Mouse (Mus musculus) forebrain, embryonic 11.5 days (tissue): Measurements from ENCODE around the gene Ncoa5. TPM values are rescaled to one million over a fixed set of nuclear protein-coding genes. Genes with fewer than 3 reads are reported as not detected.
A peak's percentile ranks its signal among the peaks of the same experiment; 100 is the strongest.

Source experiments
- ATAC-seq: fragments of 200-750 bp; cut with Nextera tagmentation; replicated peaks from 2 replicates; pipeline ENCODE4 v1.8.0; 2017; ENCODE audit warnings: moderate TSS enrichment; ENCODE audit not compliant: low FRiP score
- DNase-seq: peaks from one replicate; pipeline ENCODE4 v3.0.0-alpha.2; 2017; ENCODE audit warnings: low spot score
- H3K27ac ChIP-seq: fragments of 300-500 bp; sonication (generic); 2 replicates; pipeline ENCODE4 v1.5.1; 2014; ENCODE audit warnings: low read depth, low read length
- H3K27me3 ChIP-seq: fragments of 300-500 bp; sonication (generic); 2 replicates; pipeline ENCODE4 v1.6.1; 2014; ENCODE audit warnings: mild to moderate bottlenecking, low read length, mixed read lengths; ENCODE audit not compliant: control insufficient read depth, insufficient read depth
- H3K36me3 ChIP-seq: fragments of 300-500 bp; sonication (generic); 2 replicates; pipeline ENCODE4 v1.6.1; 2014; ENCODE audit warnings: mild to moderate bottlenecking, low read length, moderate library complexity, mixed read lengths; ENCODE audit not compliant: control insufficient read depth, insufficient read depth
- H3K4me1 ChIP-seq: fragments of 300-500 bp; sonication (generic); replicated peaks from 2 replicates; pipeline ENCODE4 v1.6.1; 2014; ENCODE audit warnings: low read length, mixed read lengths; ENCODE audit not compliant: control insufficient read depth, insufficient read depth
- H3K4me2 ChIP-seq: fragments of 300-500 bp; sonication (generic); 2 replicates; pipeline ENCODE4 v1.6.1; 2014; ENCODE audit warnings: low read depth, mild to moderate bottlenecking, low read length, moderate library complexity, mixed read lengths; ENCODE audit not compliant: severe bottlenecking
- H3K4me3 ChIP-seq: fragments of 300-500 bp; sonication (generic); 2 replicates; pipeline ENCODE4 v1.5.1; 2014; ENCODE audit warnings: low read depth, low read length
- H3K9ac ChIP-seq: fragments of 300-500 bp; sonication (generic); 2 replicates; pipeline ENCODE4 v1.6.1; 2014; ENCODE audit warnings: low read length
- H3K9me3 ChIP-seq: fragments of 300-500 bp; sonication (generic); 2 replicates; pipeline ENCODE4 v1.6.1; 2016; ENCODE audit warnings: low read length, mixed read lengths; ENCODE audit not compliant: control insufficient read depth
- WGBS: fragments of 180-500 bp; shearing (Covaris S2); extraction: QIAGEN DNeasy Blood & Tissue Kit; methylation state at CpG from one replicate; pipeline ENCODE4 v1.1.7; 2014; 5-methylcytosine and 5-hydroxymethylcytosine counted together
- polyA plus RNA-seq: library from polyadenylated mRNA; unstranded; fragments of >200 nt; fragmentation: Nextera tagmentation; extraction: Ambion mirVana; gene quantifications from 2 replicates; pipeline ENCODE4 v1.2.1, GENCODE M21; 2014

Gene Ncoa5
- polyA plus RNA-seq, 1 experiment from 2014 or later: 113 TPM

- H3K4me3 ChIP-seq: no peak overlapping the region
- no peaks in the 10 kb centered on the region for H3K36me3 ChIP-seq
- no peak for DNase-seq
- no peak overlapping the region for H3K4me2 ChIP-seq
- WGBS: 88% methylated on average over 6 of the region's 6 CpGs
- no peak overlapping the region for H3K9ac ChIP-seq
- no peaks in the 10 kb centered on the region for H3K9me3 ChIP-seq
- H3K4me1 ChIP-seq: peaks cover 4% of the 10 kb centered on the region; the same call in 1 of the 2 replicates
- H3K27ac ChIP-seq: no peak overlapping the region
- ATAC-seq: no peak
- peaks cover 15% of the 10 kb centered on the region for H3K27me3 ChIP-seq
These were observed 59.1 kb downstream of the Ncoa5 start for GRCm38 (mm10) chr2:164975611-164976010.

- no peaks in the 10 kb centered on the region for H3K9me3 ChIP-seq
- no peak overlapping the region for H3K4me2 ChIP-seq
- no peaks in the 10 kb centered on the region for H3K36me3 ChIP-seq
- H3K27me3 ChIP-seq: peaks cover 44% of the 10 kb centered on the region
- H3K4me3 ChIP-seq: no peak overlapping the region
- H3K27ac ChIP-seq: no peak overlapping the region
- peaks cover 13% of the 10 kb centered on the region for H3K4me1 ChIP-seq
- DNase-seq (no peak), ATAC-seq (no peak)
- no peak overlapping the region for H3K9ac ChIP-seq
- WGBS: 84% methylated on average over 5 of the region's 5 CpGs
These were observed 62.0 kb downstream of the Ncoa5 start for GRCm38 (mm10) chr2:164972646-164973045.

- peak; percentile 79 for DNase-seq
- WGBS: under 1% methylated on average over 41 of the region's 42 CpGs
- peak overlapping the region; percentile 22 for H3K4me3 ChIP-seq
- ATAC-seq: peak; percentile 60
- H3K4me1 ChIP-seq: peaks cover 14% of the 10 kb centered on the region
- peak overlapping the region; percentile 53 for H3K4me2 ChIP-seq
- peaks cover 58% of the 10 kb centered on the region for H3K27me3 ChIP-seq
- no peak overlapping the region for H3K27ac ChIP-seq
- H3K9me3 ChIP-seq: no peaks in the 10 kb centered on the region
- H3K9ac ChIP-seq: no peak overlapping the region
- H3K36me3 ChIP-seq: no peaks in the 10 kb centered on the region
These were observed 64.0 kb downstream of the Ncoa5 start for GRCm38 (mm10) chr2:164970631-164971196.

- no peak for ATAC-seq
- Histone ChIP-seq H3K9me3 (no peaks in the 10 kb centered on the region), H3K27ac (no peak overlapping the region), H3K4me1 (peaks cover 21% of the 10 kb centered on the region), H3K9ac (no peak overlapping the region), H3K36me3 (no peaks in the 10 kb centered on the region), H3K4me3 (no peak overlapping the region), H3K27me3 (peaks cover 58% of the 10 kb centered on the region), H3K4me2 (no peak overlapping the region)
- DNase-seq: no peak
- WGBS: 1% methylated on average over 21 of the region's 21 CpGs
These were observed 65.3 kb downstream of the Ncoa5 start for GRCm38 (mm10) chr2:164969348-164969781.

- no peaks in the 10 kb centered on the region for H3K36me3 ChIP-seq
- H3K4me3 ChIP-seq: peak overlapping the region; percentile 26
- no peaks in the 10 kb centered on the region for H3K9me3 ChIP-seq
- DNase-seq (peak; percentile 87), ATAC-seq (peak; percentile 34; the same call in 1 of the 2 replicates)
- H3K4me2 ChIP-seq: peak overlapping the region; percentile 63
- no peak overlapping the region; the same call in 1 of the 2 replicates for H3K9ac ChIP-seq
- peaks cover 23% of the 10 kb centered on the region for H3K4me1 ChIP-seq
- H3K27me3 ChIP-seq: peaks cover 58% of the 10 kb centered on the region
- H3K27ac ChIP-seq: no peak overlapping the region
- 0% methylated on average over 26 of the region's 29 CpGs for WGBS
These were observed 66.2 kb downstream of the Ncoa5 start for GRCm38 (mm10) chr2:164968451-164968851.

GRCm38 (mm10) chr2:164967761-164968440, 66.8 kb downstream of the Ncoa5 start:
- peaks cover 58% of the 10 kb centered on the region for H3K27me3 ChIP-seq
- WGBS: 1% methylated on average over 63 of the region's 65 CpGs

GRCm38 (mm10) chr2:164967193-164967592, 67.5 kb downstream of the Ncoa5 start:
- H3K4me1 ChIP-seq: peaks cover 23% of the 10 kb centered on the region
- DNase-seq (peak; percentile 54), ATAC-seq (no peak)
- H3K27ac ChIP-seq: no peak overlapping the region
- H3K9me3 ChIP-seq: no peaks in the 10 kb centered on the region
- no peak overlapping the region for H3K4me2 ChIP-seq
- H3K4me3 ChIP-seq: no peak overlapping the region
- H3K9ac ChIP-seq: no peak overlapping the region
- peaks cover 58% of the 10 kb centered on the region for H3K27me3 ChIP-seq
- WGBS: 3% methylated on average over 6 of the region's 6 CpGs
- H3K36me3 ChIP-seq: no peaks in the 10 kb centered on the region

More at GRCm38 (mm10) chr2:164967761-164968440, 66.8 kb downstream of the Ncoa5 start:
- Histone ChIP-seq H3K36me3 (no peaks in the 10 kb centered on the region), H3K9me3 (no peaks in the 10 kb centered on the region), H3K4me2 (peak overlapping the region; percentile 63), H3K27ac (no peak overlapping the region), H3K4me1 (peaks cover 23% of the 10 kb centered on the region), H3K4me3 (peak overlapping the region; percentile 26), H3K9ac (no peak overlapping the region; the same call in 1 of the 2 replicates)
- peak; percentile 62 for DNase-seq
- 0 out of 2 replicates have a peak, but pooled peaks have one; percentile 16 for ATAC-seq

- no peak overlapping the region for H3K4me3 ChIP-seq
- no peak overlapping the region for H3K27ac ChIP-seq
- peak; percentile 76 for DNase-seq
- H3K36me3 ChIP-seq: no peaks in the 10 kb centered on the region
- H3K27me3 ChIP-seq: peaks cover 51% of the 10 kb centered on the region
- no peak overlapping the region for H3K4me2 ChIP-seq
- no peaks in the 10 kb centered on the region for H3K9me3 ChIP-seq
- ATAC-seq: no peak
- H3K9ac ChIP-seq: no peak overlapping the region
- 20% methylated on average over 8 of the region's 8 CpGs for WGBS
- peaks cover 26% of the 10 kb centered on the region for H3K4me1 ChIP-seq
These were observed 68.3 kb downstream of the Ncoa5 start for GRCm38 (mm10) chr2:164966381-164966780.
